Mouse (Mus musculus): ENCODE measurements around the gene Gm42669.

- no peak for TF ChIP-seq CTCF (IDR thresholded peaks at IDR 0.05; ENCODE audit: control insufficient read depth, insufficient read depth, insufficient read length)
- no peak for TF ChIP-seq USF1 (IDR thresholded peaks at IDR 0.05; ENCODE audit: low read depth)
- TF ChIP-seq MYOD1 (IDR thresholded peaks at IDR 0.05; ENCODE audit: control insufficient read depth, insufficient read length, low read depth), result no peak
Measured at GRCm38 (mm10) chr5:107554336-107554735, 46.9 kb downstream of the Gm42669 start.

Measured in C2C12 (cell line).